Mouse (Mus musculus) adipocyte (in vitro differentiated cells): ENCODE data around the gene Rtn2.

Experiments used
- DNase-seq: peaks from one replicate; pipeline ENCODE4 v3.0.0-alpha.2; 2016; ENCODE audit warnings: low spot score

Gene Rtn2

GRCm38 (mm10) chr7:19344938-19345471 is 62.6 kb downstream of the Rtn2 start:
- DNase-seq, result peak; percentile 84
